Mouse (Mus musculus) kidney, embryonic 15.5 days (tissue): Measurements from ENCODE around the gene Rnf185. TPM values are rescaled to one million over a fixed set of nuclear protein-coding genes. Genes with fewer than 3 reads are reported as not detected.

Source experiments
- ATAC-seq: fragments of 200-750 bp; cut with Nextera tagmentation; replicated peaks from 2 replicates; pipeline ENCODE4 v1.8.0; 2017; ENCODE audit warnings: moderate TSS enrichment; ENCODE audit not compliant: low FRiP score
- H3K27ac ChIP-seq: fragments of 300-500 bp; sonication (generic); 2 replicates; pipeline ENCODE4 v1.5.1; 2015; ENCODE audit warnings: mild to moderate bottlenecking, inconsistent platforms
- H3K27me3 ChIP-seq: fragments of 300-500 bp; sonication (generic); 2 replicates; pipeline ENCODE4 v1.6.1; 2015; ENCODE audit warnings: inconsistent platforms
- H3K36me3 ChIP-seq: fragments of 300-500 bp; sonication (generic); 2 replicates; pipeline ENCODE4 v1.6.1; 2015; ENCODE audit warnings: inconsistent platforms
- H3K4me1 ChIP-seq: fragments of 300-500 bp; sonication (generic); 2 replicates; pipeline ENCODE4 v1.6.1; 2015; ENCODE audit warnings: inconsistent platforms
- H3K4me2 ChIP-seq: fragments of 300-500 bp; sonication (generic); 2 replicates; pipeline ENCODE4 v1.6.1; 2015; ENCODE audit warnings: moderate library complexity, mild to moderate bottlenecking, inconsistent platforms
- H3K4me3 ChIP-seq: fragments of 300-500 bp; sonication (generic); replicated peaks from 2 replicates; pipeline ENCODE4 v1.5.1; 2015; ENCODE audit warnings: mild to moderate bottlenecking, inconsistent platforms
- H3K9ac ChIP-seq: fragments of 300-500 bp; sonication (generic); 2 replicates; pipeline ENCODE4 v1.6.1; 2015; ENCODE audit warnings: mild to moderate bottlenecking, inconsistent platforms
- H3K9me3 ChIP-seq: fragments of 300-500 bp; sonication (generic); replicated peaks from 2 replicates; pipeline ENCODE4 v1.6.1; 2016; ENCODE audit warnings: inconsistent platforms
- WGBS: fragments of 180-500 bp; shearing (Covaris S2); methylation state at CpG from one replicate; pipeline ENCODE4 v1.1.7; 2015; ENCODE audit warnings: mixed read lengths; 5-methylcytosine and 5-hydroxymethylcytosine counted together
- polyA plus RNA-seq: library from polyadenylated mRNA; unstranded; fragments of >200 nt; fragmentation: Nextera tagmentation; extraction: Ambion mirVana; gene quantifications from 2 replicates; pipeline ENCODE4 v1.2.1, GENCODE M21; 2015

Gene Rnf185
- polyA plus RNA-seq, 1 experiment from 2014 or later, result 35.5 TPM

DNA sequence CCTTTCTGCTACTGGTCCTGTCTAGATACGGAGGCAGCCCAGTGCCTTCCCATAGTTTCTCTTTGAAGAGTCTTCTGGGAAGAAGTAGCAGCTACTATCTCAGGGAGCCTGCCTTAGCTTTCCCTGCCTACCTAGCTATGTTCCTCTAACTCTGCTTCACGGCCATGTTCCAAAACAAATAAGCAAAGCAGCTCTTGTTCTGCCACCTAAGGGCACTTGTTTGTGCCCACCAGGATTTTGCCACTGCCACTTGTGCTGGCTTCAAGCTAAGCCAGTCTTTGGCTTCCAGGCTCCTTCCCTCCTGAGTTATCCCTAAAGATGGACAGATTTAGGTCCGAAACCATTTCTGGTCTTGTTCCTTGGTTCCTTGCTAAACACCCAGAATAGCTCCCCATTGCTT lies 40.1 kb downstream of the Rnf185 start:
- Histone ChIP-seq H3K4me2 (no peak overlapping the region), H3K36me3 (peaks cover 29% of the 10 kb centered on the region), H3K9ac (no peak overlapping the region), H3K9me3 (no peaks in the 10 kb centered on the region), H3K4me1 (peaks cover 13% of the 10 kb centered on the region), H3K27me3 (no peaks in the 10 kb centered on the region), H3K4me3 (no peak overlapping the region), H3K27ac (no peak overlapping the region)
- WGBS, result 85% methylated on average over 3 of the region's 3 CpGs
- ATAC-seq, result no peak

DNA sequence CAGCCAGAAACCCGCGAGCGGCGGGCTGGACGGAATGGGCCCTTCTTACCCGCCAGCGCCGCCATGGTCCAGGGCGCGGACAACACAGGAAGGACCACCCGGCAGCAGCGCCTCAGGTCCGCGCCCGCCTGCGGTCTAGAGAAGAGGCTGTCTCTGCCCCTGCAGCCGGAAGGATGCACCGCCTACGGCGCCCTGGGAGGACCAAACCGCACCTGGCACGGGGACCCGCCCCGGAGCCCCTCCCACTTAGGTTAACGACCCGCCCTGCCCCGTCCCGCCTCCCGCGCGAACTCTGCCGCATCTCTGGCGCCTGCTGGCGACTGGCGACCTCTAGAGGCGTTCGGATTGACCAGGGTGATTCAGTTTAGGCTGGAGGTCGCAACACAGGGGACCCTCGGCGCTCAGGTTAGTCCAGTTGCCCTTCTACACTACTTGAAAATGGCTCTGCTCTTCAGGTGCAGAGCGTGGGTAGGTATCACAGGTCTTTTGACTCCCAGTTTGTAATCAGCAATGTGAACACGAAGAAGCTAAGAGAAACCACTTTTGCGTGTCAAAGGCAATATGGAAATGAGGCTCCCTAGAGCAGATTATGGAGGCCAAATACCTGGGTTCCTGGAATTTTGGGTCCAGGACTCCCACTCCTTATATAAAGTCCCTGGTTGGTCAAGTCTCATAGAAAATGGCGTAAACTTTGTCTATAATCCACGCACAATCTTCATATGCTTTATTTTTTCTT lies 43.0 kb downstream of the Rnf185 start, which contains the start of gene Limk2:
Limk2 (minus strand) TSS at position 193 of the 736 bp plus-strand sequence.
- ATAC-seq, result peak; percentile 96
- Histone ChIP-seq H3K4me3 (peak within 1 kb of the TSS; percentile 78), H3K36me3 (peaks cover 8% of the 10 kb centered on the region), H3K4me2 (peak within 1 kb of the TSS; percentile 79), H3K4me1 (peaks cover 13% of the 10 kb centered on the region), H3K27ac (peak within 1 kb of the TSS; percentile 74), H3K9ac (peak within 1 kb of the TSS; percentile 64), H3K9me3 (no peaks in the 10 kb centered on the region), H3K27me3 (no peaks in the 10 kb centered on the region)
- 4% methylated on average over 45 of the region's 45 CpGs for WGBS

DNA sequence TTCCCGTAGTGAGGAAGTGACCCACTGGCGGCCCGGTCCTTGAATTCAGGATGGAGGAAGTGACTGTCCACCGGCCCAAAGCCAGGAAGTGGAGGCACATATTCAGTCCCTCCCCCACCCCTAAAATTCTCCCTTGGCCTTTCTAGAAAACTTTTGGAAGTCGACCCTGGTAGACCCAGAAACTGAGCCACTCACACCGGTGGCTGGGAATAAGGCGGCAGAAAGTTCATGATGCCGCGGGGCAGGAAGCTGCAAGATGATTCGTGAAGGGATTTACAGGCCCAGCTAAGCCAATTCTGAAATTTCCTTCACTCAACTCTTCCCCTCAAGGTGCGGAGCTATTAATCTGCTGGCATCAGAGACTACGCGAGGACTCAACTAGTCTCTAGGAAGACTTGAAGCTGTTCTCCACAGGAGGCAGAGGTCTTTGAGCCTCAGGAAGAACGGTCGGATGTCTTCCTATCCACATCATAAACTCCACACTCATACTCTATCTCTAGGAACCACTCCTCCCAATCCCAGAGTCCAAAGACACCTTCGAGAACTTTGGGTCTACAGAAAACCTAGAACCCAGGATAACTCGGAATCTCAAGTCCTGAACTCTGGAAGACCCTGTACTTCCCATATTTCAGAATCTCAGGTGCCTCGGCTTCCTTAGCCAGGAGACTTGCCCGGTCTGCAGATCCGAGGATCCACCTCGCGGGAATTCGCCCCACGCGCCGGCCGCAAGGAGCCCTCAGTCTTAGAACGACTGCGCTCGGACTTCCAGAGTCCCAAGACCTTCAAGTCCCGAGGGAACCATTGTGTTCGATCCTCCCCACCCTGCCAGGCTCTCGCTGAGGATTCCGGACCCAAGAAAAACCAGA lies 43.8 kb downstream of the Rnf185 start:
- WGBS, result 3% methylated on average over 34 of the region's 34 CpGs
- Histone ChIP-seq H3K4me2 (peak overlapping the region; percentile 79), H3K36me3 (no peaks in the 10 kb centered on the region), H3K9ac (peak overlapping the region; percentile 64), H3K4me1 (peaks cover 13% of the 10 kb centered on the region), H3K27me3 (no peaks in the 10 kb centered on the region), H3K9me3 (no peaks in the 10 kb centered on the region), H3K27ac (peak overlapping the region; percentile 71), H3K4me3 (peak overlapping the region; percentile 78)
- peak; percentile 13; the same call in 1 of the 2 replicates for ATAC-seq

- no peak overlapping the region for H3K27ac ChIP-seq
- ATAC-seq, result no peak
- no peak overlapping the region for H3K4me2 ChIP-seq
- H3K4me3 ChIP-seq, result no peak overlapping the region
- H3K27me3 ChIP-seq, result no peaks in the 10 kb centered on the region
- H3K4me1 ChIP-seq, result peaks cover 12% of the 10 kb centered on the region
- H3K36me3 ChIP-seq, result no peaks in the 10 kb centered on the region
- no peak overlapping the region for H3K9ac ChIP-seq
- H3K9me3 ChIP-seq, result no peaks in the 10 kb centered on the region
- WGBS, result 85% methylated on average over 7 of the region's 7 CpGs
Observed at GRCm38 (mm10) chr11:3404287-3405047, 47.7 kb downstream of the Rnf185 start.

DNA sequence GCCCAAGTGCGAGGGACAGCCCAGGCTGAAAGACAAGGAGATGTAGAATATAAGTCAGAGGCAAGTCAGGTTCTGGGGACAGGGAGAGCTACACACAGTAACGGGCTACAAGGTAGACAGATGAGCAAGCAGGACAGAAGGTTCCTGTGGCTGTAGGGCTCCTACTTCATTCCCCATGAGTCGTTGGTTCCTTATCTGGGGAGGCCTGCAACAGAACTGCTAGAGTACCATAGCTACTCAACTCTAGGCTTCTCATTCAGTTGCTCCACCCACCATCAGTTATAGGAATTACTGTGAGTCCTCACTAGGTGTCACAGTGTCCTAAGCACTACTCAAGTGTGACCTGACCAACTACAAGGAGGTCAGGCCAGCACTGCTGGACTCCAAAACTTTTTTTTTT lies 49.1 kb downstream of the Rnf185 start:
- 0 out of 2 replicates have a peak, but pooled peaks have one; percentile 43 for ATAC-seq
- no peaks in the 10 kb centered on the region for H3K9me3 ChIP-seq
- H3K4me1 ChIP-seq, result peaks cover 6% of the 10 kb centered on the region
- 88% methylated on average over 3 of the region's 3 CpGs for WGBS
- no peak overlapping the region for H3K4me2 ChIP-seq
- no peak overlapping the region for H3K4me3 ChIP-seq
- H3K36me3 ChIP-seq, result no peaks in the 10 kb centered on the region
- H3K27me3 ChIP-seq, result no peaks in the 10 kb centered on the region
- H3K9ac ChIP-seq, result no peak overlapping the region
- H3K27ac ChIP-seq, result no peak overlapping the region

DNA sequence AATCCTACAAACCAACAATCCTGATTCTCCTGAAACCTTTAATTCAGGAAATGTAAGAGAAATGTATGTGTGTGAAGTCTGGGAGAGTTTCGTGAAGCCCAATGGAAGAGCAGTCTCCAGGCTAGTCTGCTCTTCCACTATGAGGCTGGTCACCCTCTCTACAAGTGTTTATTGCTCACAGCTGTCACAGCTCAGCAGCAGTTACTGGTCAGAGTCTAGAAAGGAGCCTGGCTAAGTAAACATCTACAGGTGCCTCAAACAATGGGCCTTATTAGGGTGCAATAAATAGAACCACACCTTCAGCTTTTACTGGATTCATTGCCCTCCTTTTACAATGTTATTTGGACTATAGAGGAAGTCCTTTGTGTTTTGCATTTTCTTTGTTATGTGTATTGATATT lies 53.8 kb downstream of the Rnf185 start:
- ATAC-seq, result no peak
- no peaks in the 10 kb centered on the region for H3K4me1 ChIP-seq
- no peak overlapping the region for H3K9ac ChIP-seq
- H3K36me3 ChIP-seq, result 0 out of 2 replicates have a peak, but pooled peaks cover 6% of the 10 kb centered on the region
- no peaks in the 10 kb centered on the region for H3K27me3 ChIP-seq
- no peak overlapping the region for H3K27ac ChIP-seq
- 44% methylated on average over 1 of the region's 1 CpGs for WGBS
- no peak overlapping the region for H3K4me3 ChIP-seq
- H3K9me3 ChIP-seq, result no peaks in the 10 kb centered on the region
- no peak overlapping the region for H3K4me2 ChIP-seq

GRCm38 (mm10) chr11:3396562-3396961 lies 55.6 kb downstream of the Rnf185 start:
- ATAC-seq, result no peak
- Histone ChIP-seq H3K4me1 (no peaks in the 10 kb centered on the region), H3K4me2 (no peak overlapping the region), H3K27ac (no peak overlapping the region), H3K27me3 (no peaks in the 10 kb centered on the region), H3K9me3 (no peaks in the 10 kb centered on the region), H3K36me3 (peaks cover 15% of the 10 kb centered on the region), H3K9ac (no peak overlapping the region), H3K4me3 (no peak overlapping the region)
- 53% methylated on average over 8 of the region's 8 CpGs for WGBS

- no peak overlapping the region for H3K4me2 ChIP-seq
- no peaks in the 10 kb centered on the region for H3K4me1 ChIP-seq
- no peak; the same call in 1 of the 2 replicates for ATAC-seq
- H3K36me3 ChIP-seq, result peaks cover 15% of the 10 kb centered on the region
- no peak overlapping the region for H3K9ac ChIP-seq
- no peak overlapping the region for H3K27ac ChIP-seq
- H3K4me3 ChIP-seq, result no peak overlapping the region
- H3K27me3 ChIP-seq, result no peaks in the 10 kb centered on the region
- no peaks in the 10 kb centered on the region for H3K9me3 ChIP-seq
- WGBS, result 69% methylated on average over 3 of the region's 3 CpGs
Observed at GRCm38 (mm10) chr11:3396091-3396490, 56.1 kb downstream of the Rnf185 start.

DNA sequence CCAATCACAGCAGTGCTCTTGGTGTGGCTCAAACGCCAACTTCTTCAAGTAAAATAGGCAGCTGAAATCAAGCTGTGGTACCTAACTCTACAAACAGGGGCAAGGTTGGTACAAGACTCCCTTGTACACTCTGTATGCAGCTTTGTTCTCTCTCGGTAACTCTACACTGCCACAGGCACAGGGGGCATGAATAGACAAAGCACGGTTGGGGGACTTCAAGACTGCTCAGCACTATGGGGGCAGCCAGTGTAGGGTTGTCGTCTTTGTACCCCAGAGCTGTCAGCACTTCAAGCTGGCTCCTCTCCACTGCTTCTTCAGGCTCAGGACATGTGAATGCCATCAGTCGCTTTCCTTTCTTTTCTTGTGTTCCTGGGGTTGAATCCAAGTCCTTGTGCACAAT lies 57.6 kb downstream of the Rnf185 start:
- H3K9me3 ChIP-seq, result no peaks in the 10 kb centered on the region
- 61% methylated on average over 5 of the region's 5 CpGs for WGBS
- no peak for ATAC-seq
- H3K9ac ChIP-seq, result no peak overlapping the region
- H3K27me3 ChIP-seq, result no peaks in the 10 kb centered on the region
- H3K36me3 ChIP-seq, result peaks cover 15% of the 10 kb centered on the region
- no peaks in the 10 kb centered on the region for H3K4me1 ChIP-seq
- H3K4me3 ChIP-seq, result no peak overlapping the region
- no peak overlapping the region for H3K4me2 ChIP-seq
- H3K27ac ChIP-seq, result no peak overlapping the region

GRCm38 (mm10) chr11:3392526-3392925 lies 59.6 kb downstream of the Rnf185 start:
- H3K4me1 ChIP-seq, result no peaks in the 10 kb centered on the region
- H3K27ac ChIP-seq, result no peak overlapping the region
- no peak overlapping the region for H3K4me2 ChIP-seq
- H3K27me3 ChIP-seq, result no peaks in the 10 kb centered on the region
- peaks cover 21% of the 10 kb centered on the region for H3K36me3 ChIP-seq
- H3K4me3 ChIP-seq, result no peak overlapping the region
- H3K9me3 ChIP-seq, result no peaks in the 10 kb centered on the region
- H3K9ac ChIP-seq, result no peak overlapping the region
- 87% methylated on average over 8 of the region's 8 CpGs for WGBS
- ATAC-seq, result no peak

GRCm38 (mm10) chr11:3390789-3391188 lies 61.4 kb downstream of the Rnf185 start:
- Histone ChIP-seq H3K27ac (no peak overlapping the region), H3K27me3 (no peaks in the 10 kb centered on the region), H3K4me3 (no peak overlapping the region), H3K9ac (no peak overlapping the region), H3K9me3 (no peaks in the 10 kb centered on the region), H3K4me1 (0 out of 2 replicates have a peak, but pooled peaks cover 3% of the 10 kb centered on the region), H3K36me3 (peaks cover 21% of the 10 kb centered on the region), H3K4me2 (no peak overlapping the region)
- no peak for ATAC-seq
- WGBS, result 89% methylated on average over 5 of the region's 5 CpGs
